ENCODE assay signal across 7 mouse cellular contexts in genomic region chr7:35753319-35754032, GRCm38 (mm10). TPM values are rescaled to one million over a fixed set of nuclear protein-coding genes. Genes with fewer than 3 reads are reported as not detected.
DNase-seq lines count a peak whose midpoint lies in the region; ATAC-seq lines count a peak whose summit lies in the region.

No protein-coding gene starts in this region.

- H3K27ac ChIP-seq in forebrain, embryonic 10.5 days: peak overlapping the region; percentile 91
- H3K27ac ChIP-seq in neural tube, embryonic 13.5 days (replicated peaks): peak overlapping the region; percentile 64; the same call in 1 of the 2 replicates

- peak overlapping the region; percentile 99 for H3K4me2 ChIP-seq in neural tube, embryonic 13.5 days

- WGBS in forebrain, embryonic 10.5 days: 6% methylated on average over 15 of the region's 15 CpGs
- WGBS in neural tube, embryonic 13.5 days: 4% methylated on average over 15 of the region's 15 CpGs

- peaks cover 29% of the 10 kb centered on the region for H3K36me3 ChIP-seq in forebrain, embryonic 10.5 days (replicated peaks)
- peaks cover 28% of the 10 kb centered on the region for H3K36me3 ChIP-seq in neural tube, embryonic 13.5 days

- DNase-seq in layer of hippocampus, adult 8-10 months (ENCODE audit: low spot score in 2 of 2): peak; percentile 54 to 68
- no peak for DNase-seq in layer of hippocampus, postnatal 25 days (ENCODE audit: extremely low spot score in 1 of 2, low spot score in 1 of 2)
- DNase-seq in MN1 (ENCODE audit: low spot score): peak; percentile 50
- DNase-seq in forebrain, embryonic 10.5 days (ENCODE audit: extremely low spot score, low spot score): no peak
- DNase-seq in left cerebral cortex, adult 9 months (ENCODE audit: low spot score in 2 of 2): peak; percentile 28 to 68
- no peak for DNase-seq in cerebellum, postnatal 36 days

- peak; percentile 57; the same call in 1 of the 2 replicates for ATAC-seq in neural tube, embryonic 13.5 days (ENCODE audit: low read depth)

- H3K4me1 ChIP-seq in forebrain, embryonic 10.5 days: peaks cover 33% of the 10 kb centered on the region
- H3K4me1 ChIP-seq in neural tube, embryonic 13.5 days (replicated peaks): peaks cover 25% of the 10 kb centered on the region

- H3K27me3 ChIP-seq in forebrain, embryonic 10.5 days (ENCODE audit: poor library complexity, severe bottlenecking): peaks cover 25% of the 10 kb centered on the region
- H3K27me3 ChIP-seq in neural tube, embryonic 13.5 days: no peaks in the 10 kb centered on the region

- no peaks in the 10 kb centered on the region for H3K9me3 ChIP-seq in forebrain, embryonic 10.5 days
- no peaks in the 10 kb centered on the region for H3K9me3 ChIP-seq in neural tube, embryonic 13.5 days

- peak overlapping the region; percentile 85 for H3K4me3 ChIP-seq in forebrain, embryonic 10.5 days
- peak overlapping the region; percentile 92 for H3K4me3 ChIP-seq in neural tube, embryonic 13.5 days

- H3K9ac ChIP-seq in neural tube, embryonic 13.5 days: peak overlapping the region; percentile 86

RNA-seq across cellular contexts. Expression of gene Dpy19l3, which starts 0.8 kb away (rescaled TPM):
- total RNA-seq in layer of hippocampus, adult 8-10 months (2022): 10 to 100 TPM; 73.1 to 97.4 (median 87.4) TPM
- total RNA-seq in layer of hippocampus, postnatal 25 days (2021): 10 to 100 TPM; 78.7 to 87.5 TPM
- 30.5 and 31.5 TPM in 2 replicates for polyA plus RNA-seq in forebrain, embryonic 10.5 days (2016; fragmentation: Nextera tagmentation; extraction: Ambion mirVana)
- polyA plus RNA-seq in neural tube, embryonic 13.5 days (2015; fragmentation: Nextera tagmentation; extraction: Ambion mirVana): 31.1 and 31.9 TPM in 2 replicates

RNA-seq across cellular contexts. Expression of gene Zfp507, which starts 49.3 kb away (rescaled TPM):
- total RNA-seq in layer of hippocampus, adult 8-10 months (2022): 10 to 100 TPM; 30.6 to 35.0 (median 33.3) TPM
- total RNA-seq in layer of hippocampus, postnatal 25 days (2021): 10 to 100 TPM; 30.7 to 31.3 TPM
- polyA plus RNA-seq in forebrain, embryonic 10.5 days (2016; fragmentation: Nextera tagmentation; extraction: Ambion mirVana): 17.5 and 18.6 TPM in 2 replicates
- 17.1 and 17.8 TPM in 2 replicates for polyA plus RNA-seq in neural tube, embryonic 13.5 days (2015; fragmentation: Nextera tagmentation; extraction: Ambion mirVana)

Comparison
In these comparisons a context has a peak if more than half of its experiments do, and no peak if none do; other contexts are left out.
1. DNase-seq: peak in layer of hippocampus, adult 8-10 months (2 of 2), MN1 (single experiment) and left cerebral cortex, adult 9 months (2 of 2); none in layer of hippocampus, postnatal 25 days (0 of 2), forebrain, embryonic 10.5 days (single experiment) and cerebellum, postnatal 36 days (0 of 2).